Mouse (Mus musculus) CH12.LX (cell line): ENCODE measurements around the gene Gabpb2. TPM values are rescaled to one million over a fixed set of nuclear protein-coding genes. Genes with fewer than 3 reads are reported as not detected.

Experiments
- DNase-seq: peaks from one replicate; pipeline ENCODE4 v3.0.0-alpha.2; 2013; ENCODE audit errors: extremely low read depth
- H3K27ac ChIP-seq: 2 replicates; pipeline ENCODE4 v1.5.1; 2012; ENCODE audit warnings: low read depth, mild to moderate bottlenecking, control low read depth, moderate library complexity; ENCODE audit not compliant: insufficient read depth
- H3K27me3 ChIP-seq: replicated peaks from 2 replicates; pipeline ENCODE3; 2012; ENCODE audit warnings: inconsistent platforms
- H3K36me3 ChIP-seq, 2 experiments: replicated peaks in 1 of 2; 2 replicates each; pipeline versions ENCODE3 to v1.6.1; 2012; ENCODE audit warnings: inconsistent platforms in 1 of 2, low read length in 1 of 2, mild to moderate bottlenecking in 1 of 2, mixed read lengths in 1 of 2, moderate library complexity in 1 of 2; ENCODE audit not compliant: control insufficient read depth in 1 of 2, insufficient read depth in 1 of 2
- H3K4me1 ChIP-seq, 2 experiments: 2 replicates each; pipeline ENCODE4 v1.6.1; 2012; ENCODE audit warnings: inconsistent platforms in 1 of 2, moderate library complexity in 1 of 2; ENCODE audit not compliant: insufficient read depth in 2 of 2, control insufficient read depth in 1 of 2
- H3K4me2 ChIP-seq: 2 replicates; pipeline ENCODE4 v1.6.1; 2012; ENCODE audit warnings: low read depth, mild to moderate bottlenecking, control low read depth; ENCODE audit not compliant: poor library complexity, insufficient read depth, severe bottlenecking
- H3K4me3 ChIP-seq, 3 experiments: fragments of 150-350 bp in 1 of 3; sonication (generic) in 1 of 3; replicated peaks in 1 of 3; 2 replicates each; pipeline versions ENCODE3 to v1.5.1; 2011 to 2012; ENCODE audit warnings: low read depth in 2 of 3, low read length in 2 of 3, mild to moderate bottlenecking in 2 of 3, moderate library complexity in 2 of 3, control low read depth in 1 of 3, improper control_type of control experiment in 1 of 3, inconsistent platforms in 1 of 3, mixed read lengths in 1 of 3; ENCODE audit not compliant: poor library complexity in 1 of 3
- H3K79me2 ChIP-seq: replicated peaks from 2 replicates; pipeline ENCODE4 v1.6.1; 2012; ENCODE audit warnings: mild to moderate bottlenecking, moderate library complexity; ENCODE audit not compliant: control insufficient read depth, poor library complexity, insufficient read depth, severe bottlenecking; ENCODE audit errors: extremely low read depth
- H3K9ac ChIP-seq: 2 replicates; pipeline ENCODE4 v1.6.1; 2012; ENCODE audit warnings: low read depth, mild to moderate bottlenecking, control low read depth, moderate library complexity; ENCODE audit not compliant: insufficient read depth
- H3K9me3 ChIP-seq: replicated peaks from 2 replicates; pipeline ENCODE3; 2012; ENCODE audit warnings: low read length, inconsistent platforms, mixed read lengths
- BHLHE40 ChIP-seq: IDR thresholded peaks from 2 replicates; pipeline ENCODE4 v1.6.1; 2011; ENCODE audit warnings: mild to moderate bottlenecking, low read depth, low read length, improper control_type of control experiment
- CHD1 ChIP-seq: IDR thresholded peaks from 2 replicates; pipeline ENCODE4 v1.6.1; 2012; ENCODE audit warnings: low read depth, low read length, improper control_type of control experiment, inconsistent platforms
- E2F4 ChIP-seq: IDR thresholded peaks from 2 replicates; pipeline ENCODE4 v1.6.1; 2011; ENCODE audit warnings: low read depth, low read length, improper control_type of control experiment; ENCODE audit not compliant: insufficient replicate concordance
- ELF1 ChIP-seq: IDR thresholded peaks from 2 replicates; pipeline ENCODE4 v1.6.1; 2014; ENCODE audit warnings: low read depth, mild to moderate bottlenecking, inconsistent platforms, low read length, improper control_type of control experiment
- EP300 ChIP-seq: IDR thresholded peaks from 2 replicates; pipeline ENCODE4 v1.6.1; 2011; ENCODE audit warnings: low read length, improper control_type of control experiment
- GABPA ChIP-seq: IDR thresholded peaks from 2 replicates; pipeline ENCODE4 v1.6.1; 2012; ENCODE audit warnings: low read depth, low read length, improper control_type of control experiment, inconsistent platforms; ENCODE audit not compliant: insufficient replicate concordance
- HCFC1 ChIP-seq: IDR thresholded peaks from 2 replicates; pipeline ENCODE4 v1.6.1; 2012; ENCODE audit warnings: low read depth, mild to moderate bottlenecking, inconsistent platforms, low read length, improper control_type of control experiment
- MAZ ChIP-seq: IDR thresholded peaks from 2 replicates; pipeline ENCODE4 v1.6.1; 2012; ENCODE audit warnings: low read depth, mild to moderate bottlenecking, inconsistent platforms, low read length, improper control_type of control experiment, moderate library complexity
- MEF2A ChIP-seq: IDR thresholded peaks from 2 replicates; pipeline ENCODE4 v1.6.1; 2014; ENCODE audit warnings: low read depth, mild to moderate bottlenecking, inconsistent platforms, low read length, improper control_type of control experiment, borderline replicate concordance
- MYC ChIP-seq: IDR thresholded peaks from 2 replicates; pipeline ENCODE4 v1.6.1; 2011; ENCODE audit warnings: low read depth, mild to moderate bottlenecking, improper control_type of control experiment, low read length
- NRF1 ChIP-seq: IDR thresholded peaks from 2 replicates; pipeline ENCODE4 v1.6.1; 2014; ENCODE audit warnings: low read depth, mild to moderate bottlenecking, inconsistent platforms, low read length, improper control_type of control experiment, moderate library complexity
- RAD21 ChIP-seq: IDR thresholded peaks from 2 replicates; pipeline ENCODE4 v1.6.1; 2011; ENCODE audit warnings: low read depth, mild to moderate bottlenecking, low read length, improper control_type of control experiment, moderate library complexity
- RCOR1 ChIP-seq: conservative IDR thresholded peaks from 2 replicates; pipeline ENCODE4 v1.6.1; 2012; ENCODE audit warnings: low read depth, mild to moderate bottlenecking, inconsistent platforms, low read length, improper control_type of control experiment
- SMC3 ChIP-seq: IDR thresholded peaks from 2 replicates; pipeline ENCODE4 v1.6.1; 2011; ENCODE audit warnings: low read depth, low read length, improper control_type of control experiment
- TBP ChIP-seq: conservative IDR thresholded peaks from 2 replicates; pipeline ENCODE4 v1.6.1; 2011; ENCODE audit warnings: low read depth, low read length, improper control_type of control experiment
- TCF12 ChIP-seq: IDR thresholded peaks from 2 replicates; pipeline ENCODE4 v1.6.1; 2014; ENCODE audit warnings: low read depth, mild to moderate bottlenecking, inconsistent platforms, low read length, improper control_type of control experiment
- UBTF ChIP-seq: IDR thresholded peaks from 2 replicates; pipeline ENCODE4 v1.6.1; 2012; ENCODE audit warnings: low read depth, mild to moderate bottlenecking, inconsistent platforms, low read length, improper control_type of control experiment, moderate library complexity
- USF1 ChIP-seq: IDR thresholded peaks from 2 replicates; pipeline ENCODE4 v1.6.1; 2014; ENCODE audit warnings: low read depth, mild to moderate bottlenecking, inconsistent platforms, low read length, improper control_type of control experiment
- USF2 ChIP-seq: conservative IDR thresholded peaks from 2 replicates; pipeline ENCODE4 v1.6.1; 2011; ENCODE audit warnings: low read depth, low read length, improper control_type of control experiment
- ZC3H11A ChIP-seq: IDR thresholded peaks from 2 replicates; pipeline ENCODE4 v1.6.1; 2012; ENCODE audit warnings: low read depth, mild to moderate bottlenecking, inconsistent platforms, low read length, improper control_type of control experiment
- ZKSCAN1 ChIP-seq: IDR thresholded peaks from 2 replicates; pipeline ENCODE4 v1.6.1; 2012; ENCODE audit warnings: low read depth, inconsistent platforms, low read length, improper control_type of control experiment, borderline replicate concordance
- dilution Hi-C: fragments of 300-500 bp; cut with MboI; formaldehyde crosslinking; loops from 2 replicates; pipeline ENCODE4 v1.14.3; 2020; ENCODE audit warnings: low sequenced_read_pairs; ENCODE audit not compliant: extremely low pct_unique_long_range_greater_than_20kb, extremely low pct_ligation_motif_present
- in situ Hi-C: fragments of 300-500 bp; cut with MboI; formaldehyde crosslinking; loops from 3 replicates; pipeline ENCODE4 v1.14.3; 2019; ENCODE audit warnings: low sequenced_read_pairs, low pct_ligation_motif_present, low pct_unique_long_range_greater_than_20kb, mixed read lengths
- polyA plus RNA-seq: library from polyadenylated mRNA; unstranded; fragments of >175 nt; gene quantifications from 2 replicates; pipeline ENCODE4 v1.2.1, GENCODE M21; 2012; ENCODE audit warnings: low read depth; ENCODE audit not compliant: insufficient read length
- total RNA-seq, 2 experiments: library from RNA; depleted of rRNA; stranded (reverse); fragments of 300-350 nt in 1 of 2; fragments of >200 nt in 1 of 2; gene quantifications; 2 replicates each; pipeline ENCODE4 v1.2.3; 2012 to 2014

The Gabpb2 gene
- total and polyA plus RNA-seq, 3 experiments = 14.7 to 20.6 (median 16.6) TPM

DNA sequence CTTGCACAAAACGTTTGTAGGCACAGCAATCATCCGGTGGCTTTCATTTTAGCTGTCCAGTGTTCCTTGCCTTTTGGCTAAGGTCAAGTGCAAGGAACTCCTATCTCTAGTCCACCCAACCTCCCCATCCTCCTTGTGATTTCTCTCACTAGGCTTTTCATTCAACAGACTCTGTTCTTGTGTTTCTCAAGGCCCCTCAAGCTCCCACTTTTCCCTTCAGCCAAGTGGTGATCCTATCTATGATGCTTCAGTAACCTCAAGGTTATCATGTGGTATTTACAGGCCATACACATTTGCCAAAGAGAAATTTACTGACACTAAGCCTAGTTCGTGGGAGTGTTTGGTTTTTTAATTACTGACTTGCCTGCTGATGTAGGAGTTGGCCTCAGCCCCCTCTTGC is 37.8 kb downstream of the Gabpb2 start:
- in situ Hi-C loops = no loop called here
- no peak overlapping the region for H3K27ac ChIP-seq

DNA sequence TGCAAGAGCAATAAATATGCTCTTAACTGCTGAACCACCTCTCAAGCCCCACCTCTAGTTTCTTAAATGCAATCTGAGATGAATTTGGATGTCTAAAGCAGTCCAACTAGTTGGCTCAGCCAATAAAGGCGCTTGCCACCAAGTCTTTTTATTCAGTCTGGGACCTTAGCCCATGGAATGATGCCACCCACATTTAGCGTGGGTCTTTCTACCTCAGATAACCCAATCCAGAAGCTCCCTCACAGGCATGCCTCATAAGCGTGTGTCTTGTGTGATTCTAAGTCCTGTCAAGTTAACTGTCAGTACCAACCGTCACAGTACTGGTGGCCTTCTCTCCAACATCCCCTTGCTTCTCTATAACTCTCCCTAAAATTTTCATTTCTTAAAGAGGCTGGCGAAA is 38.8 kb downstream of the Gabpb2 start:
- Histone ChIP-seq H3K4me1 (peaks cover 6 to 23% of the 10 kb centered on the region in 2 experiments; a peak in 2 of 4 replicates), H3K4me2 (no peak overlapping the region)
- TF ChIP-seq ZKSCAN1 (no peak), HCFC1 (no peak), EP300 (no peak), E2F4 (no peak), MAZ (no peak), GABPA (no peak), TCF12 (no peak), UBTF (no peak)

More for the DNA sequence above, 37.8 kb downstream of the Gabpb2 start:
- Histone ChIP-seq H3K9ac (no peak overlapping the region), H3K36me3 (peaks cover 9 to 41% of the 10 kb centered on the region in 2 experiments), H3K4me1 (peaks cover 6 to 21% of the 10 kb centered on the region in 2 experiments; a peak in 2 of 4 replicates), H3K9me3 (no peaks in the 10 kb centered on the region), H3K79me2 (no peaks in the 10 kb centered on the region), H3K4me2 (no peak overlapping the region), H3K4me3 (no peak overlapping the region), H3K27me3 (no peaks in the 10 kb centered on the region)
- dilution Hi-C loops = no loop called here
- no peak for TF ChIP-seq GABPA
- TF ChIP-seq RCOR1 = no peak
- no peak for TF ChIP-seq RAD21
- TF ChIP-seq EP300 = no peak
- no peak for TF ChIP-seq USF2
- TF ChIP-seq TBP = no peak
- no peak for TF ChIP-seq ZKSCAN1
- TF ChIP-seq TCF12 = no peak
- no peak for TF ChIP-seq SMC3
- TF ChIP-seq NRF1 = no peak
- TF ChIP-seq UBTF = no peak
- TF ChIP-seq USF1 = no peak
- TF ChIP-seq MEF2A = no peak
- no peak for TF ChIP-seq BHLHE40
- no peak for TF ChIP-seq CHD1
- TF ChIP-seq ZC3H11A = no peak
- no peak for TF ChIP-seq MYC
- TF ChIP-seq ELF1 = no peak
- DNase-seq = no peak

More for the DNA sequence above, 38.8 kb downstream of the Gabpb2 start:
- peaks cover 4 to 32% of the 10 kb centered on the region in 2 experiments for H3K36me3 ChIP-seq
- dilution Hi-C loops = no loop called here
- in situ Hi-C loops = no loop called here
- H3K27me3 ChIP-seq = no peaks in the 10 kb centered on the region
- H3K9me3 ChIP-seq = peaks cover 2% of the 10 kb centered on the region
- no peak overlapping the region for H3K4me3 ChIP-seq
- DNase-seq = no peak
- no peaks in the 10 kb centered on the region for H3K79me2 ChIP-seq
- H3K9ac ChIP-seq = no peak overlapping the region
- no peak overlapping the region for H3K27ac ChIP-seq
